Mouse (Mus musculus): ENCODE measurements around the gene Gtpbp1. TPM values are rescaled to one million over a fixed set of nuclear protein-coding genes. Genes with fewer than 3 reads are reported as not detected.
A peak's percentile ranks its signal among the peaks of the same experiment; 100 is the strongest.

Gene Gtpbp1
- polyA plus RNA-seq, 1 experiment from 2014 or later, result 43.1 TPM

DNA sequence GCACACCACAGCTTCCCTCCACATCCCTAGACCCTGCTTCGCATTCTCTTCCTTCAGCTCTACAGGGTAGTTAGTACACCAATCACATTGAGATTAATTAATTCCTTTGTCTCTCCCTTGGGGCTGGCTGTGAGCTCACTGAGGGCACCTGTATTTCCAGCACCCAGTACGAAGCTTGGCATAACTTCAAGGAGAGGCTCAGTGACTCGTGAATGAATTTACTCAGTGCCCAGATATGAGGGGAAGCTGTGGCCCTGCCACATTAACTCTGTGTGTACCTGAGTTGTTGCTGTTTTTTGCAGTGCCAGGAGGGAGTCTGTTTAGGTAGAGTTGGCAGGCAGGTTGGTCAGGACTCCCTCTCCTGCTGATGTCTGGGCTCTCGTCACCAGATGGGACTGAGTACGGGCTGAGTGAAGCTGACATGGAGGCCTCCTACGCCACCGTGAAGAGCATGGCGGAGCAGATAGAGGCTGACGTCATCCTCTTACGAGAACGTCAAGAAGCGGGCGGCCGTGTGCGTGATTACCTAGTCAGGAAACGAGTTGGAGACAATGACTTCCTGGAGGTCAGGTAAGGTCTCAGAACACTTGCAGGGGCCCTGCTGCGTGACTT is 16.1 kb downstream of the Gtpbp1 start:
- Histone ChIP-seq H3K4me1 (replicated peaks; ENCODE audit: control insufficient read depth, insufficient read depth, low read length) (no peaks in the 10 kb centered on the region), H3K9ac (no peak overlapping the region), H3K27ac (no peak overlapping the region), H3K4me3 (replicated peaks; ENCODE audit: low read length) (no peak overlapping the region), H3K4me2 (replicated peaks) (no peak overlapping the region), H3K36me3 (replicated peaks; ENCODE audit: control insufficient read depth, insufficient read depth) (peaks cover 55% of the 10 kb centered on the region), H3K27me3 (ENCODE audit: control insufficient read depth, insufficient read depth, low read length) (no peaks in the 10 kb centered on the region), H3K9me3 (ENCODE audit: control insufficient read depth, low read length) (no peaks in the 10 kb centered on the region)
- WGBS, result 91% methylated on average over 17 of the region's 17 CpGs
- DNase-seq (ENCODE audit: low spot score), result no peak
- ATAC-seq (ENCODE audit: low FRiP score), result no peak

GRCm38 (mm10) chr15:79708229-79708822 is 17.7 kb downstream of the Gtpbp1 start:
- no peaks in the 10 kb centered on the region for H3K9me3 ChIP-seq (ENCODE audit: control insufficient read depth, low read length)
- H3K4me3 ChIP-seq (replicated peaks; ENCODE audit: low read length), result no peak overlapping the region
- no peak overlapping the region for H3K4me2 ChIP-seq (replicated peaks)
- no peak overlapping the region for H3K9ac ChIP-seq
- H3K27ac ChIP-seq, result no peak overlapping the region
- no peak for ATAC-seq (ENCODE audit: low FRiP score)
- no peak for DNase-seq (ENCODE audit: low spot score)
- H3K27me3 ChIP-seq (ENCODE audit: control insufficient read depth, insufficient read depth, low read length), result no peaks in the 10 kb centered on the region
- no peaks in the 10 kb centered on the region for H3K4me1 ChIP-seq (replicated peaks; ENCODE audit: control insufficient read depth, insufficient read depth, low read length)
- peaks cover 71% of the 10 kb centered on the region for H3K36me3 ChIP-seq (replicated peaks; ENCODE audit: control insufficient read depth, insufficient read depth)
- WGBS, result 87% methylated on average over 5 of the region's 5 CpGs

GRCm38 (mm10) chr15:79715646-79716045 is 25.0 kb downstream of the Gtpbp1 start:
- H3K9ac ChIP-seq, result no peak overlapping the region
- DNase-seq (ENCODE audit: low spot score), result no peak
- no peaks in the 10 kb centered on the region for H3K4me1 ChIP-seq (replicated peaks; ENCODE audit: control insufficient read depth, insufficient read depth, low read length)
- no peaks in the 10 kb centered on the region for H3K27me3 ChIP-seq (ENCODE audit: control insufficient read depth, insufficient read depth, low read length)
- no peak overlapping the region for H3K4me3 ChIP-seq (replicated peaks; ENCODE audit: low read length)
- no peak overlapping the region for H3K27ac ChIP-seq
- H3K36me3 ChIP-seq (replicated peaks; ENCODE audit: control insufficient read depth, insufficient read depth), result peaks cover 97% of the 10 kb centered on the region
- WGBS, result 94% methylated on average over 7 of the region's 7 CpGs
- H3K4me2 ChIP-seq (replicated peaks), result no peak overlapping the region
- ATAC-seq (ENCODE audit: low FRiP score), result no peak
- H3K9me3 ChIP-seq (ENCODE audit: control insufficient read depth, low read length), result no peaks in the 10 kb centered on the region

DNA sequence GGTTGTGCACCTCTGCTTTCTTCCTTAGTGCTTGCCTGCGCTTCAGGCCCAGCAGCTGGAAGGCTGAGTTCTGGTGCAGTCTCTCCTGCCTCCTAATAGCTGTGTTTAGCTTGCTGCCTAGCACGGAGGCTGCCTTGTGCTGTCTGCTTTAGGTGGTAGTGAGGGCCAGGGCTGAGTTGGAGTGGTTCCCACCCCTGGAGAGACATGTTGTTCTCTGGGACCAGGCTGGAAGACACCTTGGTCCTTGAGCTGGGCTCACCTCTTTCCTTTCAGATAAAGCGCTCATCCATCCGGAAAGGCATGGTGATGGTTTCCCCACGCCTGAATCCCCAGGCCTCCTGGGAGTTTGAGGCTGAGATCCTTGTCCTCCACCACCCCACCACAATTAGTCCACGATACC is 26.1 kb downstream of the Gtpbp1 start:
- no peak for ATAC-seq (ENCODE audit: low FRiP score)

GRCm38 (mm10) chr15:79720267-79720666 is 29.6 kb downstream of the Gtpbp1 start:
- H3K27ac ChIP-seq, result no peak overlapping the region
- 93% methylated on average over 8 of the region's 8 CpGs for WGBS
- H3K4me1 ChIP-seq (replicated peaks; ENCODE audit: control insufficient read depth, insufficient read depth, low read length), result no peaks in the 10 kb centered on the region
- no peak overlapping the region for H3K4me2 ChIP-seq (replicated peaks)
- peaks cover 73% of the 10 kb centered on the region for H3K36me3 ChIP-seq (replicated peaks; ENCODE audit: control insufficient read depth, insufficient read depth)
- DNase-seq (ENCODE audit: low spot score), result no peak
- no peaks in the 10 kb centered on the region for H3K9me3 ChIP-seq (ENCODE audit: control insufficient read depth, low read length)
- ATAC-seq (ENCODE audit: low FRiP score), result no peak
- no peak overlapping the region for H3K4me3 ChIP-seq (replicated peaks; ENCODE audit: low read length)
- no peak overlapping the region for H3K9ac ChIP-seq
- no peaks in the 10 kb centered on the region for H3K27me3 ChIP-seq (ENCODE audit: control insufficient read depth, insufficient read depth, low read length)

More for the DNA sequence above, 26.1 kb downstream of the Gtpbp1 start:
- WGBS, result 89% methylated on average over 6 of the region's 6 CpGs
- Histone ChIP-seq H3K9me3 (ENCODE audit: control insufficient read depth, low read length) (no peaks in the 10 kb centered on the region), H3K27me3 (ENCODE audit: control insufficient read depth, insufficient read depth, low read length) (no peaks in the 10 kb centered on the region), H3K27ac (no peak overlapping the region), H3K9ac (no peak overlapping the region), H3K4me3 (replicated peaks; ENCODE audit: low read length) (no peak overlapping the region), H3K4me2 (replicated peaks) (no peak overlapping the region), H3K36me3 (replicated peaks; ENCODE audit: control insufficient read depth, insufficient read depth) (peaks cover 95% of the 10 kb centered on the region), H3K4me1 (replicated peaks; ENCODE audit: control insufficient read depth, insufficient read depth, low read length) (no peaks in the 10 kb centered on the region)
- no peak for DNase-seq (ENCODE audit: low spot score)

- ATAC-seq (ENCODE audit: low FRiP score) (no peak), DNase-seq (ENCODE audit: low spot score) (no peak)
- Histone ChIP-seq H3K27me3 (ENCODE audit: control insufficient read depth, insufficient read depth, low read length) (no peaks in the 10 kb centered on the region), H3K9ac (no peak overlapping the region), H3K27ac (no peak overlapping the region), H3K4me1 (replicated peaks; ENCODE audit: control insufficient read depth, insufficient read depth, low read length) (no peaks in the 10 kb centered on the region), H3K4me2 (replicated peaks) (no peak overlapping the region), H3K9me3 (ENCODE audit: control insufficient read depth, low read length) (no peaks in the 10 kb centered on the region), H3K36me3 (replicated peaks; ENCODE audit: control insufficient read depth, insufficient read depth) (peaks cover 73% of the 10 kb centered on the region), H3K4me3 (replicated peaks; ENCODE audit: low read length) (no peak overlapping the region)
- 84% methylated on average over 4 of the region's 4 CpGs for WGBS
These were observed 30.2 kb downstream of the Gtpbp1 start for GRCm38 (mm10) chr15:79720796-79721195.

DNA sequence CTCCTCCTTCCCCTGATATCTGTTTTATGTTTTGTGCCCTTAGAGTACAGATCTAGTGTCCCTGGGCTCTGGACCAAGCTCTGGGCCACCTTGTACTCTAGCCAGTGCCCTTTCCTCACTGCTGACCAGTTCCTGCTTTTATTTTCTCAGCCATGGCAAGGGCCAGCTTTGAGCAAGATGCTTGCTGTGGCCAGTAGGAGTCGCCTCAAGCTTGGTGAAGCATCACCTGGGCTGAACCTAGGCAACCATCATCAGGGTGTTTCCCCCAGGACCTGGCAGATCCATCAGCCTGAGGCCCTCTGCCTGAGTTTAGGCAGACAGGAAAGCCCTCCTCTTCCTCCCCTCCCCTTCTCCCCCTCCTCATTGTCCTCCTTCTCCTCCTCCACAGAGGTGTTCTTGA is 32.8 kb downstream of the Gtpbp1 start:
- no peak overlapping the region for H3K27ac ChIP-seq
- 38% methylated on average over 1 of the region's 1 CpGs for WGBS
- no peak overlapping the region for H3K4me2 ChIP-seq (replicated peaks)
- no peaks in the 10 kb centered on the region for H3K9me3 ChIP-seq (ENCODE audit: control insufficient read depth, low read length)
- H3K27me3 ChIP-seq (ENCODE audit: control insufficient read depth, insufficient read depth, low read length), result no peaks in the 10 kb centered on the region
- H3K4me1 ChIP-seq (replicated peaks; ENCODE audit: control insufficient read depth, insufficient read depth, low read length), result no peaks in the 10 kb centered on the region
- no peak for DNase-seq (ENCODE audit: low spot score)
- H3K4me3 ChIP-seq (replicated peaks; ENCODE audit: low read length), result no peak overlapping the region
- ATAC-seq (ENCODE audit: low FRiP score), result peak; percentile 53; the same call in 1 of the 2 replicates
- H3K9ac ChIP-seq, result no peak overlapping the region
- H3K36me3 ChIP-seq (replicated peaks; ENCODE audit: control insufficient read depth, insufficient read depth), result peaks cover 74% of the 10 kb centered on the region

GRCm38 (mm10) chr15:79725190-79725789 is 34.6 kb downstream of the Gtpbp1 start:
- no peak overlapping the region for H3K4me3 ChIP-seq (replicated peaks; ENCODE audit: low read length)
- DNase-seq (ENCODE audit: low spot score), result no peak
- H3K4me2 ChIP-seq (replicated peaks), result no peak overlapping the region
- 92% methylated on average over 11 of the region's 11 CpGs for WGBS
- no peaks in the 10 kb centered on the region for H3K9me3 ChIP-seq (ENCODE audit: control insufficient read depth, low read length)
- peaks cover 74% of the 10 kb centered on the region for H3K36me3 ChIP-seq (replicated peaks; ENCODE audit: control insufficient read depth, insufficient read depth)
- H3K27ac ChIP-seq, result no peak overlapping the region
- no peaks in the 10 kb centered on the region for H3K27me3 ChIP-seq (ENCODE audit: control insufficient read depth, insufficient read depth, low read length)
- H3K9ac ChIP-seq, result no peak overlapping the region
- no peaks in the 10 kb centered on the region for H3K4me1 ChIP-seq (replicated peaks; ENCODE audit: control insufficient read depth, insufficient read depth, low read length)
- ATAC-seq (ENCODE audit: low FRiP score), result no peak

DNA sequence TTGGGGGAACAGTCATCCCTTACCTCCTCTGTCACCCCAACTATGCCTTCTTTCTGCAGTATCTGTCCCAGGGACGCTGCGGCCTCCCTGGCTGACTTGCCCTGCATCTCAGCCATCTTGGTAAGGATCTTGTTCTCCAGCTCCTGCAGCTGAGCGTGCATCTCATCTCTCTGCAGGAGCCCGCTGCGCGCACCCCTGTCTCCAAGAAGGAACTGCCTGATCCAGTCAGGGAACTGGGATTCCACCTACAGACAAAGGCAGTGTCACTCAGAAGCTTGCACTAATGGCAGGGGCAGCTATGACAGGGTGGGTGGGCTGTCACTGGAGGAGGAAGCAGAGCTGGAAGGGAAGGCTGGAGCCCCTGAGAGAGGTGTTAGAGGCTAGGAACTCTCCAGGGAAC is 37.2 kb downstream of the Gtpbp1 start:
- no peak overlapping the region for H3K4me3 ChIP-seq (replicated peaks; ENCODE audit: low read length)
- no peaks in the 10 kb centered on the region for H3K4me1 ChIP-seq (replicated peaks; ENCODE audit: control insufficient read depth, insufficient read depth, low read length)
- DNase-seq (ENCODE audit: low spot score) (no peak), ATAC-seq (ENCODE audit: low FRiP score) (no peak)
- 80% methylated on average over 6 of the region's 6 CpGs for WGBS
- H3K36me3 ChIP-seq (replicated peaks; ENCODE audit: control insufficient read depth, insufficient read depth), result peaks cover 85% of the 10 kb centered on the region
- H3K27ac ChIP-seq, result no peak overlapping the region
- H3K27me3 ChIP-seq (ENCODE audit: control insufficient read depth, insufficient read depth, low read length), result no peaks in the 10 kb centered on the region
- H3K4me2 ChIP-seq (replicated peaks), result no peak overlapping the region
- no peaks in the 10 kb centered on the region for H3K9me3 ChIP-seq (ENCODE audit: control insufficient read depth, low read length)
- no peak overlapping the region for H3K9ac ChIP-seq
